Mouse (Mus musculus) heart, adult 9 months (tissue): ENCODE results near the gene Olfr1446.

Experiments
- DNase-seq, 2 experiments: peaks; one replicate each; pipeline ENCODE4 v3.0.0; 2022; ENCODE audit warnings: low spot score in 2 of 2

Olfr1446 gene

DNA sequence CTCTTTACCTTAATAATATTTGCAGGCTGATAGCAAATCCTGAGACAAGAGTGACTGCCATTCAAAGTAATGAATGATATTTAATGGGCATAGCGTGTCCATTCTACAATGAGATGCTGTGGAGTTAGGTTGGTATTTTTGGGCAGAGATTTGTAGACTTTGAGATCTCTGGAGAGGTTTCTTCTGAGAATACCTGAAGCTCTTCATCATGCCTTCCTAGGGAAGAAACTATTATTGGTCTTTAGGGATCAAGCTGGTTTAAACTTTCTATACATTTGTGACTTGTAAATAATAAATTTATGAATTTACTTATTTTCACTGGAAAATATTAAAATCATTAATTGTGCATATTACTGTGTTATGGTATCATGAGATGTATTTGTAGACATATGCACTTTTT lies at the start of gene Olfr1446:
Gene Olfr1446, minus strand, starts transcription at position 101 of the 400 bp plus-strand sequence.
- no peak for DNase-seq

- no peak for DNase-seq
Observed at GRCm38 (mm10) chr19:12930540-12930939, 37.2 kb upstream of the Olfr1446 start, which contains the start of gene Olfr1449. Olfr1449 (plus strand) TSS chr19:12930840.

DNA sequence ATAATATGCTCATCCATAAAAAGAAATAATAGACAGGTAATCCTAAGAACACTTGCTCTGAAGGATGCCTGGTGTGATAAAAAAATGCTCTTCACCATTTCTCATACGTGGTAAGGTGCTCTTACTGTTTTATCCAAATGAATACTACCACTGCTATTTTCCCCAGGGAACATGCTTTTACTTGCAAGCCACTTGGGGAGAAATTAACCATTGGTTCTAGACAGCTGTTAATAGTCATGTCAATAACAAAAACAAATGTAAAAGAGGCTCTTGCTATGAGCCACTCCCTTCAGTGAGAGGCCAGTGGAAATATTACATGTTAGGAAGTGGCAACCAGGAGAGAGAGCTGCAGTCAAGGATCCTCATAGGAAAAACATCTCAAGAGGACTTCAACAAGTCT lies 31.0 kb upstream of the Olfr1446 start, which contains the start of gene Olfr1448:
Gene Olfr1448, minus strand, starts transcription at position 101 of the 400 bp plus-strand sequence.
- no peak for DNase-seq

DNA sequence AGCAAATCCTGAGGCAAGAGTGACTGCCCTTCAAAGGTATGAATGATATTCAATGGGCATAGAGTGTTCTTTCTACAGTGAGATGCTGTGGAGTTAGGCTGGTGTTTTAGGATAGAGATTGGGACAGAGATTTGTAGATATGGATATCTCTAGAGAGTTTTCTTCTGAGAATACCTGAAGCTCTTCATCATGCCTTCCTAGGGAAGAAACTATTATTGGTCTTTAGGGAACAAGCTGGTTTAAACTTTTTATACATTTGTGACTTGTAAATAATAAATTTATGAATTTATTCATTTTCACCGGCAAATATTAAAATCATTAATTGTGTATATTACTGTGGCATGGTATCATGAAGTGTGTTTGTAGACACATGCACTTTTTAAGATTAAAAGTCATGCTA lies 10.3 kb upstream of the Olfr1446 start, which contains the start of gene Olfr1447:
Gene Olfr1447, minus strand, starts transcription at position 101 of the 400 bp plus-strand sequence.
- DNase-seq = no peak

DNA sequence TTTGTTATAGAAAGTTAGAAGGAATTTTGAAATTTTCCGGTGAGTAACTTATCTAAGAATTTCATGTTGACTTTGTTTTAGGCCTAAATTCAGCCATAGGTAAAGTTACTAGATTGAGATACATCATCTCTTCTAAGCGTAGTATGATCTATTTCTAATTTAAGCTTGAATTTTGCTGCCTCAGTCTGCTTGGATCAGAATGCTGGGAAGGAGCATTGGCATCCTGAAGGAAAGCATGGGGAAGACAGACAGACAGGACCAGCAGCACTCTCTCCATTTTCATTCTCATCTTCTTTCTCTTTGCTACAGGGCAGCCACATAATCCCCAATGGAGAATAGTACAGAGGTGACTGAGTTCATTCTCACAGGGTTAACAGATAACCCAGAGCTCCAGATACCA lies 9.8 kb downstream of the Olfr1446 start, which contains the start of gene Olfr1445:
Gene Olfr1445, plus strand, starts transcription at position 301 of the 400 bp plus-strand sequence.
- no peak for DNase-seq

GRCm38 (mm10) chr19:12856983-12857382 lies 36.3 kb downstream of the Olfr1446 start, which contains the start of gene Olfr1444:
Olfr1444 (plus strand) TSS chr19:12857283.
- no peak for DNase-seq

- DNase-seq = no peak
Observed at GRCm38 (mm10) chr19:12846382-12846781, 46.9 kb downstream of the Olfr1446 start, which contains the start of gene Gm5244. Gm5244 (plus strand) TSS chr19:12846682.

GRCm38 (mm10) chr19:12838507-12838906 lies 54.8 kb downstream of the Olfr1446 start:
- no peak for DNase-seq
